Mouse (Mus musculus) stomach, postnatal 0 days (tissue): ENCODE measurements around the gene Taf9b.

ENCODE experiments used
- CTCF ChIP-seq: IDR thresholded peaks from 2 replicates; pipeline ENCODE4 v1.5.1; 2016; ENCODE audit warnings: antibody characterized with exemption, low read depth, mild to moderate bottlenecking, moderate library complexity
- EP300 ChIP-seq: optimal IDR thresholded peaks from 2 replicates; pipeline ENCODE3; 2016; ENCODE audit warnings: antibody characterized with exemption

GRCm38 (mm10) chrX:106189356-106189755 is 31.6 kb downstream of the Taf9b start:
- TF ChIP-seq CTCF (no peak), EP300 (no peak)
